Mouse (Mus musculus) liver, embryonic 14.5 days (tissue): Measurements from ENCODE around the gene Rbms3. TPM values are rescaled to one million over a fixed set of nuclear protein-coding genes. Genes with fewer than 3 reads are reported as not detected.

Experiments
- ATAC-seq: fragments of 200-750 bp; cut with Nextera tagmentation; 2 replicates; pipeline ENCODE4 v1.8.0; 2017; ENCODE audit warnings: moderate number of reproducible peaks, mild to moderate bottlenecking, moderate library complexity; ENCODE audit not compliant: insufficient read depth
- DNase-seq, 3 experiments: peaks; one replicate each; pipeline ENCODE4 v3.0.0-alpha.2; 2012 to 2013; ENCODE audit warnings: low read depth in 3 of 3, low spot score in 3 of 3
- H3K27ac ChIP-seq: fragments of 300-500 bp; sonication (generic); 2 replicates; pipeline ENCODE4 v1.5.1; 2014; ENCODE audit warnings: moderate library complexity, mild to moderate bottlenecking, control low read depth, inconsistent platforms
- H3K27me3 ChIP-seq: fragments of 300-500 bp; sonication (generic); 2 replicates; pipeline ENCODE4 v1.6.1; 2014; ENCODE audit warnings: mild to moderate bottlenecking, low read length, moderate library complexity; ENCODE audit not compliant: control insufficient read depth, insufficient read depth
- H3K36me3 ChIP-seq: fragments of 300-500 bp; sonication (generic); replicated peaks from 2 replicates; pipeline ENCODE4 v1.6.1; 2014; ENCODE audit warnings: low read depth; ENCODE audit not compliant: control insufficient read depth, insufficient read depth
- H3K4me1 ChIP-seq, 2 experiments: fragments of 200-500 bp in 1 of 2; fragments of 300-500 bp in 1 of 2; sonication (generic) in 1 of 2; replicated peaks; 2 replicates each; pipeline ENCODE4 v1.6.1; 2012 to 2014; ENCODE audit warnings: antibody characterized with exemption in 1 of 2, inconsistent platforms in 1 of 2, low read length in 1 of 2; ENCODE audit not compliant: control insufficient read depth in 2 of 2, insufficient read depth in 2 of 2
- H3K4me2 ChIP-seq: fragments of 300-500 bp; sonication (generic); 2 replicates; pipeline ENCODE4 v1.6.1; 2014; ENCODE audit warnings: low read depth, mild to moderate bottlenecking, control low read depth, moderate library complexity
- H3K4me3 ChIP-seq, 2 experiments: fragments of 200-500 bp in 1 of 2; fragments of 300-500 bp in 1 of 2; sonication (generic) in 1 of 2; 2 replicates each; pipeline ENCODE4 v1.5.1; 2012 to 2014; ENCODE audit warnings: low read depth in 2 of 2, low read length in 2 of 2, mild to moderate bottlenecking in 2 of 2, control low read depth in 1 of 2, inconsistent platforms in 1 of 2, moderate library complexity in 1 of 2; ENCODE audit not compliant: insufficient read depth in 1 of 2
- H3K9ac ChIP-seq: fragments of 300-500 bp; sonication (generic); replicated peaks from 2 replicates; pipeline ENCODE4 v1.6.1; 2014; ENCODE audit warnings: mild to moderate bottlenecking, control low read depth, moderate library complexity
- H3K9me3 ChIP-seq: fragments of 300-500 bp; sonication (generic); 2 replicates; pipeline ENCODE4 v1.6.1; 2016; ENCODE audit warnings: low read length, mixed read lengths; ENCODE audit not compliant: control insufficient read depth
- CTCF ChIP-seq: IDR thresholded peaks from 2 replicates; pipeline ENCODE4 v1.5.1; 2016; ENCODE audit warnings: antibody characterized with exemption, low read depth, control low read depth
- EP300 ChIP-seq: IDR thresholded peaks from 2 replicates; pipeline ENCODE4 v1.6.1; 2016; ENCODE audit warnings: antibody characterized with exemption, low read depth
- WGBS: fragments of 180-500 bp; shearing (Covaris S2); extraction: QIAGEN DNeasy Blood & Tissue Kit; methylation state at CpG from one replicate; pipeline ENCODE4 v1.1.7; 2014; ENCODE audit not compliant: insufficient replicate concordance; 5-methylcytosine and 5-hydroxymethylcytosine counted together
- polyA plus RNA-seq, 2 experiments: library from polyadenylated mRNA; depleted of rRNA in 1 of 2; stranded (reverse) in 1 of 2; unstranded in 1 of 2; fragments of >200 nt; fragmentation: Nextera tagmentation in 1 of 2; extraction: Ambion mirVana in 1 of 2; gene quantifications; 2 replicates each; pipeline versions ENCODE4 v1.2.1 to v1.2.3; 2012 to 2014

Rbms3 gene
- polyA plus RNA-seq, 2 experiments: 0.88 to 2.4 TPM

DNA sequence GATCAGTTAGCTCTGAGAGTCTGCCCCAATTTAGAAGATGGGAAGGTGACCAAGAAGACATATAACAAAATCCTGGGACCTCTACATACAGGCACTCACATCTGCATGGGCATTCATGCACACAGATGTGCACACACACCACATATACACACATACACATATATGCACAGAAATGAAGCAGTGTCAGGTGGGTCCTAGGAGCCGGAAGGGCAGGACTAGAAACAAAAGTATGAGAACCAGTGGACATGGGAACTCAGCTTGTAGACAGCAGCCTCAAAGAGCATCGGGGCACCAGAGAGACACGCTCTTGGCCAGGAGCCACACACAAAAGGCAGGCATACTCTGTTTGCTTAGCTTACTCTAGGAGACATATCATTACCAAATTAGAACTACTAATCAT, 310.4 kb downstream of the Rbms3 start:
- no peak overlapping the region for H3K4me3 ChIP-seq
- no peaks in the 10 kb centered on the region for H3K27me3 ChIP-seq
- TF ChIP-seq EP300: no peak
- H3K9ac ChIP-seq: no peak overlapping the region
- ATAC-seq: no peak
- DNase-seq: no peak
- 61% methylated on average over 3 of the region's 3 CpGs for WGBS
- H3K4me2 ChIP-seq: no peak overlapping the region
- H3K27ac ChIP-seq: no peak overlapping the region
- H3K4me1 ChIP-seq: no peaks in the 10 kb centered on the region
- H3K36me3 ChIP-seq: no peaks in the 10 kb centered on the region
- H3K9me3 ChIP-seq: no peaks in the 10 kb centered on the region

- H3K4me2 ChIP-seq: no peak overlapping the region
- DNase-seq: no peak
These were observed 311.3 kb downstream of the Rbms3 start for GRCm38 (mm10) chr9:117318461-117318860.

DNA sequence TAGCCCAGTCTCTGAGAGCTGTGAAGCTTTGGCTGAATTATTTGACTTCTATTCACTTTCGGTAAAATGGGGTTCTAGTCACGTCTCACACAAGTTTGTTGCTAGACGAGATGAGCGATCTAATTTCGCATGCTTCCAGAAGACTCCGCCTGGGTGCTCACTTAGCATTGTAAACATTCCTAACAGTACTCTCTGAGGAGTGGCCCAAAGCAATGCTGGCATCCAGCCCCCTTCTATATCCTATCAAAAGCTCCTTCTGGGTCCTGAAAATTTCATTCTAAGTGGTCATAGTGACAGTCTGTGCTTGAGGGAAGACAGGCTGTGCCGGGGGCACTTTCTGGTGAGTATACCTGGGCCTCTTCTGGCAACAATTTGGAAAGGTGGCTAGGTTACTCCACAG, 312.5 kb downstream of the Rbms3 start:
- Histone ChIP-seq H3K4me2 (no peak overlapping the region), H3K4me3 (no peak overlapping the region), H3K9ac (no peak overlapping the region), H3K4me1 (no peaks in the 10 kb centered on the region), H3K27ac (no peak overlapping the region), H3K27me3 (no peaks in the 10 kb centered on the region), H3K36me3 (no peaks in the 10 kb centered on the region), H3K9me3 (no peaks in the 10 kb centered on the region)
- DNase-seq (no peak), ATAC-seq (no peak)
- WGBS: 80% methylated on average over 7 of the region's 7 CpGs
- no peak for TF ChIP-seq EP300
- no peak for TF ChIP-seq CTCF

More at GRCm38 (mm10) chr9:117318461-117318860, 311.3 kb downstream of the Rbms3 start:
- Histone ChIP-seq H3K27ac (no peak overlapping the region), H3K36me3 (no peaks in the 10 kb centered on the region), H3K27me3 (no peaks in the 10 kb centered on the region), H3K9me3 (no peaks in the 10 kb centered on the region), H3K4me1 (no peaks in the 10 kb centered on the region), H3K4me3 (no peak overlapping the region), H3K9ac (no peak overlapping the region)
- 59% methylated on average over 4 of the region's 4 CpGs for WGBS
- no peak for TF ChIP-seq CTCF
- TF ChIP-seq EP300: no peak
- ATAC-seq: no peak

GRCm38 (mm10) chr9:117313642-117314041, 316.1 kb downstream of the Rbms3 start:
- no peaks in the 10 kb centered on the region for H3K27me3 ChIP-seq
- H3K36me3 ChIP-seq: no peaks in the 10 kb centered on the region
- no peak overlapping the region for H3K4me3 ChIP-seq
- DNase-seq (no peak), ATAC-seq (no peak)
- H3K9ac ChIP-seq: no peak overlapping the region
- no peak overlapping the region for H3K27ac ChIP-seq
- H3K9me3 ChIP-seq: no peaks in the 10 kb centered on the region
- no peak overlapping the region for H3K4me2 ChIP-seq
- TF ChIP-seq EP300: no peak
- no peak for TF ChIP-seq CTCF
- no peaks in the 10 kb centered on the region for H3K4me1 ChIP-seq
- 80% methylated on average over 11 of the region's 11 CpGs for WGBS

GRCm38 (mm10) chr9:117309809-117310208, 319.9 kb downstream of the Rbms3 start:
- Histone ChIP-seq H3K9ac (no peak overlapping the region), H3K9me3 (no peaks in the 10 kb centered on the region), H3K36me3 (no peaks in the 10 kb centered on the region), H3K27ac (no peak overlapping the region), H3K4me2 (no peak overlapping the region), H3K4me3 (no peak overlapping the region), H3K4me1 (no peaks in the 10 kb centered on the region), H3K27me3 (no peaks in the 10 kb centered on the region)
- ATAC-seq (no peak), DNase-seq (no peak)
- TF ChIP-seq CTCF (peak; percentile 28; the same call in 1 of the 2 replicates), EP300 (no peak)

- Histone ChIP-seq H3K36me3 (no peaks in the 10 kb centered on the region), H3K4me3 (no peak overlapping the region), H3K27ac (no peak overlapping the region), H3K4me1 (no peaks in the 10 kb centered on the region), H3K9ac (no peak overlapping the region), H3K27me3 (no peaks in the 10 kb centered on the region), H3K4me2 (no peak overlapping the region), H3K9me3 (no peaks in the 10 kb centered on the region)
- no peak for DNase-seq
- TF ChIP-seq EP300 (no peak), CTCF (no peak)
- WGBS: 63% methylated on average over 7 of the region's 7 CpGs
- no peak for ATAC-seq
These were observed 330.7 kb downstream of the Rbms3 start for GRCm38 (mm10) chr9:117298991-117299390.
